Mouse (Mus musculus): ENCODE results near the gene March5. TPM values are rescaled to one million over a fixed set of nuclear protein-coding genes. Genes with fewer than 3 reads are reported as not detected.

March5 gene
- polyA plus RNA-seq, 1 experiment from 2014 or later, result 146 TPM

DNA sequence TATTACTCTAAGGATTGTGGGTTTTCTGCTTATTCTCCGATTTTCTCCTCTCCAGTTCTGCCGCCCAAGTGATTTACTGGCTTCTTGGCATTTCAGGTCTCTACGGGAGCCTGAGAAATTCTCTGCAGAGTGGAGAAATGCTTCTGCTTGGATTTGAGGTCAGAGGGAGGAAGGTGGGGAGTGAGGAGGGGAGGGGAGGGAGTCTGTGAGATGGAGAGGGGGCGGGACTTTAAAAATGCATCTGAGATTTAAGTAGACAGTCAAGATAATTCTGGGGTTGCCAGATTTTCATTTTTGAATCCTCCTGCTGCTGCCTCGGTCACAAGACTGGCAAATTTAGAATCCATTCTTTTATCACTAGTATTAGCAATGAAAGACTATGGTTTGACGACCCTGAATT is 31.4 kb upstream of the March5 start:
- 12% methylated on average over 6 of the region's 6 CpGs for WGBS
- H3K36me3 ChIP-seq (ENCODE audit: control insufficient read depth, insufficient read depth, low read length), result no peaks in the 10 kb centered on the region
- peaks cover 7% of the 10 kb centered on the region; the same call in 1 of the 2 replicates for H3K4me1 ChIP-seq (replicated peaks; ENCODE audit: control insufficient read depth, insufficient read depth, low read length)
- peaks cover 11% of the 10 kb centered on the region for H3K27me3 ChIP-seq (ENCODE audit: control insufficient read depth, insufficient read depth, low read length)
- H3K9me3 ChIP-seq (ENCODE audit: control insufficient read depth, low read length), result no peaks in the 10 kb centered on the region
- H3K4me2 ChIP-seq (ENCODE audit: low read depth, low read length, severe bottlenecking), result peak overlapping the region; percentile 98; the same call in 1 of the 2 replicates
- H3K27ac ChIP-seq (ENCODE audit: low read depth, low read length), result no peak overlapping the region
- H3K9ac ChIP-seq (ENCODE audit: low read length), result no peak overlapping the region
- H3K4me3 ChIP-seq (ENCODE audit: low read depth, low read length), result no peak overlapping the region; the same call in 1 of the 2 replicates
- ATAC-seq (replicated peaks; ENCODE audit: low FRiP score), result no peak
- DNase-seq (ENCODE audit: low spot score), result no peak

DNA sequence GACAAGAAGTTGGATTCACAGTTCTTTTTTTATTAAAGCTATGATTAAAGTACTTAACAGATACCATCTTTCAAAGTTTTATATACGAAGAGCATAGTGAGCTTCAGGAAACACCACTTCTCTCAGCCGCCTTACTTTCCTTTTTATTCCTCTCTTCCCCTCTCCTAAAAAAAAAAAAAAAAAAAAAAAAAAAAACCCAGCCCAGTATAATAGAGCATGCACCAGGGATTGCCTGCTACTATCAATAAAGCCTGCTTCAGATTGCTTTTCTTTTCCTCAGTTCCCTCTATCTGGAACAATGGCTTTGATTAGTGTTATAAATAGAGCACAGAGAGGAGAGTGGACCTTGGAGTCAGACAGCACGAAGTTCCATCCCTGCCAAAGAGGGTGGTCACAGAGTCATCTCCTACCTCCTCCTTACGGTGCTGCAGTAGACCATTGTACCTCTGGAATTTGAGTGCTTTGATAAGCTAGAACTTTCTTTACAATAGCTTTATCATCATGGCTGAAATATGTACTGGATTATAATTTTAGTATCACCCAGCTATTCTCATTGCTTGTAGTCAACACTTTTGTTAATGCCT is 30.4 kb upstream of the March5 start:
- ATAC-seq (replicated peaks; ENCODE audit: low FRiP score), result no peak
- H3K9ac ChIP-seq (ENCODE audit: low read length), result no peak overlapping the region
- DNase-seq (ENCODE audit: low spot score), result no peak
- H3K9me3 ChIP-seq (ENCODE audit: control insufficient read depth, low read length), result no peaks in the 10 kb centered on the region
- H3K27ac ChIP-seq (ENCODE audit: low read depth, low read length), result no peak overlapping the region
- peaks cover 7% of the 10 kb centered on the region; the same call in 1 of the 2 replicates for H3K4me1 ChIP-seq (replicated peaks; ENCODE audit: control insufficient read depth, insufficient read depth, low read length)
- no peaks in the 10 kb centered on the region for H3K36me3 ChIP-seq (ENCODE audit: control insufficient read depth, insufficient read depth, low read length)
- H3K4me2 ChIP-seq (ENCODE audit: low read depth, low read length, severe bottlenecking), result no peak overlapping the region
- H3K27me3 ChIP-seq (ENCODE audit: control insufficient read depth, insufficient read depth, low read length), result peaks cover 11% of the 10 kb centered on the region
- 43% methylated on average over 4 of the region's 4 CpGs for WGBS
- H3K4me3 ChIP-seq (ENCODE audit: low read depth, low read length), result no peak overlapping the region

DNA sequence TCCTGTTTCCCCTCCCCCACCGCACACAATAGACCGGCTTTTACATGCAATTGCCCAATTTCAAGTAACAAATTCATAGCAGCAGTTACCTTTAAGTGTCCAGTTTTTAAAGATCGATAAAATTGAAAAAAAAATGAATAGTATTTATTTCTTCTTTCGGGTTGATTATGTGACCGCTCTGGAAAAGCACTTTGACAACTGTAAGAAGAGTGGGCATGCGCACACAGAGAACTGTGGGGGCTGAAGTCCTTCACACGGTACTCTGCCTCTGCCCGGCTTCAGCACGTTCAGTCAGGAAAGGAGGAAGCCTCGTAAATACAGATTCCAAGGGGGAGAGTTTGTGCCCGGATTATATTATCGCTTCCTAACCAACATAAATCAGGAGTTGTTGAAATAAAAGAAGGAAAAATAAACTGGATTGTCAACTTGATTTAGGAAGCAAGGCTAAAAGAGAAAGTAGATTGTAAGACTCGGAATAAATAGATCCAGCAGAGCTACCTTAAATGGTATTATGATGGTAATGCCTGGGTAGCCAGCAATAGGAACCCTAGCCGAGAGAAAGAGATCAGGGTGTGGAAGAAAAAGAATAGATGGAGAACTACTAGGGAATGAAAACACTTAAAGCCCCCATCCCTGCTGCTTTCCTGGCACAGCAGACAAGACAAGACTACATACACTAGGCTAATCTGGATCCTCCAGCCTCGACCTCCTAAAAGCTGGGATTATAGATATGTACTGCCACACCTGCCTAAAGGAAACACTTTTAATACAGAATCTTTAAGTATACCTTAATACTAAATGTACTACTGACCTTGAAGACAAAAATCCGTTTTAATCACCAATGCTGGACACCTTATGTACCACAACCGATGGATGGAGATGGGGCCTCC is 29.3 kb upstream of the March5 start:
- peak; percentile 77 for ATAC-seq (replicated peaks; ENCODE audit: low FRiP score)

DNA sequence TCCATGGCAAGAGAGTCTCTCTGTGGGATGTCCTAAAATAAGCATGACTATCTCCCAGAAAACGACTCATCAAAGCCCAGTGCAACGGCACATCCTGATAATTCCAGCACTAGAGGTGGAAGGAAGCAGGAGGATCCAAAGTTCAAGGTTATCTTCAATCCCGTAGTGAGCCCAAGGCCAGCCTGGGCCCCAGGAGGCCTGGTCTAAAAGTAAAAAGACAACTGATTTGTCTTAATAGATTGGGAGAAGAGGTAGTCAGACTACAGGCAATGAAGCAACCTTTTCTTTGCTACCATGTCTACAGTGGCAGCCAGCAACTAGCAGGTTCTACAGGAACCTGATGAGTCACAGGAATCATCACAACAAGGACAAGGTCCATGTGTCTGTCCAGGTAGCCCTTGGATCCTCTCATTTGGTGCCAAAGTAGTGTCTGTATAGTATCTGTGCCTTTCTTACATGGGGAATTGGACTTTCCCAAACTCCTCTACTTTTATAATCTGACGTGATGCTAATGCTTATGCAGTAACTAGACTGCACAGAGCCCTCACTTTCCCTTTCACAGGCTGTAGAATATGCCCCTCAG is 18.9 kb upstream of the March5 start:
- Histone ChIP-seq H3K27ac (ENCODE audit: low read depth, low read length) (no peak overlapping the region), H3K9ac (ENCODE audit: low read length) (no peak overlapping the region), H3K4me2 (ENCODE audit: low read depth, low read length, severe bottlenecking) (no peak overlapping the region), H3K27me3 (ENCODE audit: control insufficient read depth, insufficient read depth, low read length) (no peaks in the 10 kb centered on the region), H3K4me1 (replicated peaks; ENCODE audit: control insufficient read depth, insufficient read depth, low read length) (no peaks in the 10 kb centered on the region), H3K4me3 (ENCODE audit: low read depth, low read length) (no peak overlapping the region), H3K36me3 (ENCODE audit: control insufficient read depth, insufficient read depth, low read length) (no peaks in the 10 kb centered on the region), H3K9me3 (ENCODE audit: control insufficient read depth, low read length) (no peaks in the 10 kb centered on the region)
- no peak for DNase-seq (ENCODE audit: low spot score)
- ATAC-seq (replicated peaks; ENCODE audit: low FRiP score), result no peak
- WGBS, result 82% methylated on average over 4 of the region's 4 CpGs

More for the DNA sequence above, 29.3 kb upstream of the March5 start:
- Histone ChIP-seq H3K9ac (ENCODE audit: low read length) (no peak overlapping the region), H3K4me3 (ENCODE audit: low read depth, low read length) (peak overlapping the region; percentile 24), H3K36me3 (ENCODE audit: control insufficient read depth, insufficient read depth, low read length) (no peaks in the 10 kb centered on the region), H3K27ac (ENCODE audit: low read depth, low read length) (no peak overlapping the region), H3K4me1 (replicated peaks; ENCODE audit: control insufficient read depth, insufficient read depth, low read length) (peaks cover 7% of the 10 kb centered on the region; the same call in 1 of the 2 replicates), H3K4me2 (ENCODE audit: low read depth, low read length, severe bottlenecking) (peak overlapping the region; percentile 38; the same call in 1 of the 2 replicates), H3K27me3 (ENCODE audit: control insufficient read depth, insufficient read depth, low read length) (peaks cover 7% of the 10 kb centered on the region), H3K9me3 (ENCODE audit: control insufficient read depth, low read length) (no peaks in the 10 kb centered on the region)
- DNase-seq (ENCODE audit: low spot score), result peak; percentile 70
- 14% methylated on average over 17 of the region's 17 CpGs for WGBS

DNA sequence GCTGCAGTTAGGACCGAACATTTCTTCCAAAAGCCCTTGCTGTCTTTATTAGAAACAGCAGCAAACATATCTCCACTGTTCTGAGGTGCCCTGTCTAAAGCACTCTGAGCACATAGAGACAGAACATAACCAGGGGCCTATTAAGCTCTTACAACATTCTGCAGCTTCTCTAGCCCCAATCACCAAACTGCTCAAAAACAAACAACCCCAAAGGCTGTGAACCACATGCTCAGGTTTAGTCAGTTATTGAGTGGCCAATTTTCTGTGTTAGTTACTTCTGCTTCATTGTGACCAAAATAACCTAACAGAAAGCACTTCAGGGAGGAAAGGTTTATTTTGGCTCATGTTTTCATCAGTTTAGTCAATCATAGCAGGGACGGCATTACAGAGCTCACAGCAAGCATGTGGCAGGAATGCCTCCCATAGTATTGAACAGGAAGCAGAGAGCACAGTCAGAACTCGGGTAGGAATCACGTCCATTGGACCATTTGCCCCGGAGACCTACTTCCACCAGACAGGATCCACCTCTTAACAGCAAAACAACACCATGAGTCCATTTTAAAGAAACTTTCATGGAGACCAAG is 14.8 kb upstream of the March5 start:
- DNase-seq (ENCODE audit: low spot score) (no peak), ATAC-seq (replicated peaks; ENCODE audit: low FRiP score) (no peak)
- Histone ChIP-seq H3K9me3 (ENCODE audit: control insufficient read depth, low read length) (no peaks in the 10 kb centered on the region), H3K27ac (ENCODE audit: low read depth, low read length) (no peak overlapping the region), H3K36me3 (ENCODE audit: control insufficient read depth, insufficient read depth, low read length) (no peaks in the 10 kb centered on the region), H3K27me3 (ENCODE audit: control insufficient read depth, insufficient read depth, low read length) (no peaks in the 10 kb centered on the region), H3K4me2 (ENCODE audit: low read depth, low read length, severe bottlenecking) (no peak overlapping the region), H3K9ac (ENCODE audit: low read length) (no peak overlapping the region), H3K4me3 (ENCODE audit: low read depth, low read length) (no peak overlapping the region), H3K4me1 (replicated peaks; ENCODE audit: control insufficient read depth, insufficient read depth, low read length) (no peaks in the 10 kb centered on the region)
- 89% methylated on average over 5 of the region's 5 CpGs for WGBS

DNA sequence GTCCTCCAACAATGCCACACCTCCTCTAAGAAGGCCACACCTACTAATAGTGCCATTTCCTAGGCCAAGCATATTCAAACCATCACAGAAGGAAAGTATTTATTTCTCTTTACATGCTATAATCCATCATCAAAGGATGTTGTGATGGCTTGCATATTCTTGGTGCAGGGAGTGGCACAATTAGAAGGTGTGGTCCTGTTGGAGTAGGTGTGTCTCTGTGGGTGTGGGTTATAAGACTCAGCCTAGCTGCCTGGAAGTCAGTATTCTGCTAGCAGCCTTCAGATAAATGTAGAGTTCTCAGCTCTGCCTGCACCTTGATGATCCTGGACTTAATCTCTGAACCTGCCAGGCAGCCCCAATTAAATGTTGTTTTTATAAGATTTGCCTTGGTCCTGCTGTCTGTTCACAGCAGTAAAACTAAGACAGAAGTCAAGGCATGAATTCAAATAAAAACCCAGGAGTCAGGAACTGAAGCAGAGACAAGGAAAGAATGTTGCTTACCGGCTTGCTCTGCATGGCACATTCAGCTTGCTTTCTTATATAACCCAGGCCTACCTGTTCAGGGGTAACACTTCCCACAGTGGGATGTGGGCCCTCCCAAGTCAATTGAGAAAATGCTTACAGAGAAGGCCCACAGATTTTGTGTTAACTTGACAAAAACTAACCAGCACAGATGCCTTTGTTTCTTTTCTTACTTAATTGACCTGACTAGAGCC is 9.0 kb upstream of the March5 start:
- no peaks in the 10 kb centered on the region for H3K4me1 ChIP-seq (replicated peaks; ENCODE audit: control insufficient read depth, insufficient read depth, low read length)
- H3K4me2 ChIP-seq (ENCODE audit: low read depth, low read length, severe bottlenecking), result no peak overlapping the region
- H3K36me3 ChIP-seq (ENCODE audit: control insufficient read depth, insufficient read depth, low read length), result no peaks in the 10 kb centered on the region
- DNase-seq (ENCODE audit: low spot score) (no peak), ATAC-seq (replicated peaks; ENCODE audit: low FRiP score) (no peak)
- WGBS, result 90% methylated on average over 1 of the region's 1 CpGs
- H3K4me3 ChIP-seq (ENCODE audit: low read depth, low read length), result no peak overlapping the region
- no peak overlapping the region for H3K27ac ChIP-seq (ENCODE audit: low read depth, low read length)
- no peaks in the 10 kb centered on the region for H3K27me3 ChIP-seq (ENCODE audit: control insufficient read depth, insufficient read depth, low read length)
- H3K9me3 ChIP-seq (ENCODE audit: control insufficient read depth, low read length), result no peaks in the 10 kb centered on the region
- no peak overlapping the region for H3K9ac ChIP-seq (ENCODE audit: low read length)

DNA sequence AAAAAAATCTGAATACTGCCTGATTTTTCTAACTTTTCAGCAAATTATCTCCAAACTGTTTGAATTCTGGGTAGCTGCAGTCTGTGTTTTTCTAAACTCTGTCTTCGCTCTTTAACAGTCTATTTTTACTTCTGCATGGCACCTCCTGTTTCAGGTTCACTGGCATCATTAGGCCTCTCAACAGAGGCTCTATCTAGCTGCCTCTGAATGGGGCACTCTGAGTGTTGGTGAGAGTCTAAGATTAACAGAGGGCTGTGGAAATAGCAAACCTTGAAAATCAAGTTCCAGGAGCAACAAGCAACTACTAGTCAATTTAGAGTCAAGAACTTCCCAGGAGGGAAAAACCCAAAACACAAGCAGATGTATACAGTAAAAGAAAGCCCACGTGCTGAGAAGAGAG is 7.5 kb upstream of the March5 start:
- Histone ChIP-seq H3K27ac (ENCODE audit: low read depth, low read length) (no peak overlapping the region), H3K9ac (ENCODE audit: low read length) (no peak overlapping the region), H3K4me1 (replicated peaks; ENCODE audit: control insufficient read depth, insufficient read depth, low read length) (no peaks in the 10 kb centered on the region), H3K36me3 (ENCODE audit: control insufficient read depth, insufficient read depth, low read length) (no peaks in the 10 kb centered on the region), H3K4me2 (ENCODE audit: low read depth, low read length, severe bottlenecking) (no peak overlapping the region), H3K9me3 (ENCODE audit: control insufficient read depth, low read length) (no peaks in the 10 kb centered on the region), H3K27me3 (ENCODE audit: control insufficient read depth, insufficient read depth, low read length) (no peaks in the 10 kb centered on the region), H3K4me3 (ENCODE audit: low read depth, low read length) (no peak overlapping the region)
- DNase-seq (ENCODE audit: low spot score) (no peak), ATAC-seq (replicated peaks; ENCODE audit: low FRiP score) (no peak)
- WGBS, result 68% methylated on average over 2 of the region's 2 CpGs

DNA sequence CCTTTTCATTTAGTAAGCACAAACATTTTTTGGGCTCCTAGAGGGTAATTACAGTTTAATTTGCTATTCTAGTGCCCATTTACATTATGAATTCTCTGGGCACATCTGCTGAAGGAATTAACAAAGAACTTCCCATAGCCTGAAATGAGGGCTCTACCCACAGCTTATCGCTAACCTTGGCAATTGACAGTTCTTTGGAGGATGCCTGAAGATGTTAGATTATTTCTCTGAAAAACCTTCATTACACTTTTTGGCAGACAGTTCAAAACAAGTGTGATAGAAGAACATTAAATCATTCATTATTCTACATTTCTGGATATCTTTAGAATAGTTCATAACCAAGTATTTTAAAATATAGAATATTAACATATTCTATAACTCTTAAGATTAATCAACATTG is 4.0 kb upstream of the March5 start:
- WGBS, result 85% methylated on average over 1 of the region's 1 CpGs

More for the DNA sequence above, 4.0 kb upstream of the March5 start:
- no peaks in the 10 kb centered on the region for H3K4me1 ChIP-seq (replicated peaks; ENCODE audit: control insufficient read depth, insufficient read depth, low read length)
- no peaks in the 10 kb centered on the region for H3K36me3 ChIP-seq (ENCODE audit: control insufficient read depth, insufficient read depth, low read length)
- 0 out of 2 replicates have a peak, but pooled peaks cover 3% of the 10 kb centered on the region for H3K27me3 ChIP-seq (ENCODE audit: control insufficient read depth, insufficient read depth, low read length)
- H3K9me3 ChIP-seq (ENCODE audit: control insufficient read depth, low read length), result no peaks in the 10 kb centered on the region
- H3K4me2 ChIP-seq (ENCODE audit: low read depth, low read length, severe bottlenecking), result no peak overlapping the region
- DNase-seq (ENCODE audit: low spot score) (no peak), ATAC-seq (replicated peaks; ENCODE audit: low FRiP score) (no peak)
- H3K27ac ChIP-seq (ENCODE audit: low read depth, low read length), result no peak overlapping the region
- no peak overlapping the region for H3K9ac ChIP-seq (ENCODE audit: low read length)
- H3K4me3 ChIP-seq (ENCODE audit: low read depth, low read length), result no peak overlapping the region
